Mouse (Mus musculus): ENCODE data around the gene Gbp3. TPM values are rescaled to one million over a fixed set of nuclear protein-coding genes. Genes with fewer than 3 reads are reported as not detected.
"Not testable (repeated sequence)": the region's sequence is repeated elsewhere in the genome, so short reads cannot be mapped to it uniquely, and the experiment has no call there.

The Gbp3 gene
- 0.86 and 0.87 TPM in 2 replicates for polyA plus RNA-seq (2016; fragmentation: Nextera tagmentation; extraction: Ambion mirVana)

GRCm38 (mm10) chr3:142559632-142560228 is at the start of gene Gbp3:
TSS of gene Gbp3 (plus strand) at chr3:142560026.
- Histone ChIP-seq H3K36me3 (no peaks in the 10 kb centered on the region), H3K4me2 (peak within 1 kb of the TSS; percentile 64), H3K4me1 (peaks cover 4% of the 10 kb centered on the region; the same call in 1 of the 2 replicates), H3K9me3 (replicated peaks) (no peaks in the 10 kb centered on the region), H3K27ac (no peak within 1 kb of the TSS), H3K9ac (peak within 1 kb of the TSS; percentile 41; the same call in 1 of the 2 replicates), H3K27me3 (replicated peaks) (no peaks in the 10 kb centered on the region), H3K4me3 (peak within 1 kb of the TSS; percentile 51)
- 25% methylated on average over 3 of the region's 3 CpGs for WGBS (ENCODE audit: insufficient replicate concordance)
- ATAC-seq: no peak

GRCm38 (mm10) chr3:142528116-142528515 is 31.7 kb upstream of the Gbp3 start:
- H3K4me3 ChIP-seq: no peak overlapping the region
- H3K9ac ChIP-seq: no peak overlapping the region
- WGBS (ENCODE audit: insufficient replicate concordance): 63% methylated on average over 3 of the region's 3 CpGs
- H3K4me2 ChIP-seq: no peak overlapping the region
- no peak for ATAC-seq
- no peaks in the 10 kb centered on the region for H3K9me3 ChIP-seq (replicated peaks)
- no peaks in the 10 kb centered on the region; the same call in 1 of the 2 replicates for H3K27me3 ChIP-seq (replicated peaks)
- peaks cover 3% of the 10 kb centered on the region; the same call in 1 of the 2 replicates for H3K4me1 ChIP-seq
- H3K27ac ChIP-seq: no peak overlapping the region
- no peaks in the 10 kb centered on the region for H3K36me3 ChIP-seq

GRCm38 (mm10) chr3:142529597-142529996 is 30.2 kb upstream of the Gbp3 start:
- ATAC-seq: no peak
- Histone ChIP-seq H3K9ac (no peak overlapping the region), H3K36me3 (no peaks in the 10 kb centered on the region), H3K9me3 (replicated peaks) (no peaks in the 10 kb centered on the region), H3K4me3 (peak overlapping the region; percentile 65), H3K27me3 (replicated peaks) (no peaks in the 10 kb centered on the region; the same call in 1 of the 2 replicates), H3K4me1 (peaks cover 3% of the 10 kb centered on the region; the same call in 1 of the 2 replicates), H3K4me2 (peak overlapping the region; percentile 85), H3K27ac (no peak overlapping the region)
- 38% methylated on average over 2 of the region's 2 CpGs for WGBS (ENCODE audit: insufficient replicate concordance)

- no peak within 1 kb of the TSS for H3K27ac ChIP-seq
- no peaks in the 10 kb centered on the region for H3K36me3 ChIP-seq
- peak; percentile 59 for ATAC-seq
- no peaks in the 10 kb centered on the region; the same call in 1 of the 2 replicates for H3K27me3 ChIP-seq (replicated peaks)
- no peaks in the 10 kb centered on the region for H3K9me3 ChIP-seq (replicated peaks)
- WGBS (ENCODE audit: insufficient replicate concordance): 3% methylated on average over 30 of the region's 30 CpGs
- peaks cover 3% of the 10 kb centered on the region; the same call in 1 of the 2 replicates for H3K4me1 ChIP-seq
- peak within 1 kb of the TSS; percentile 59 for H3K9ac ChIP-seq
- H3K4me2 ChIP-seq: peak within 1 kb of the TSS; percentile 85
- peak within 1 kb of the TSS; percentile 65 for H3K4me3 ChIP-seq
Measured at GRCm38 (mm10) chr3:142530087-142530953, 29.5 kb upstream of the Gbp3 start, which contains the start of gene Gbp7. TSS of gene Gbp7 (plus strand) at chr3:142530342.

- no peak overlapping the region for H3K27ac ChIP-seq
- peaks cover 3% of the 10 kb centered on the region; the same call in 1 of the 2 replicates for H3K4me1 ChIP-seq
- no peaks in the 10 kb centered on the region for H3K9me3 ChIP-seq (replicated peaks)
- no peak overlapping the region for H3K9ac ChIP-seq
- no peaks in the 10 kb centered on the region for H3K36me3 ChIP-seq
- no peak overlapping the region for H3K4me3 ChIP-seq
- no peaks in the 10 kb centered on the region; the same call in 1 of the 2 replicates for H3K27me3 ChIP-seq (replicated peaks)
- no peak overlapping the region for H3K4me2 ChIP-seq
- WGBS (ENCODE audit: insufficient replicate concordance): 62% methylated on average over 3 of the region's 3 CpGs
- ATAC-seq: 0 out of 2 replicates have a peak, but pooled peaks have one; percentile 24
Measured at GRCm38 (mm10) chr3:142531595-142531994, 28.2 kb upstream of the Gbp3 start.

- H3K4me2 ChIP-seq: no peak overlapping the region
- H3K4me3 ChIP-seq: no peak overlapping the region
- H3K36me3 ChIP-seq: no peaks in the 10 kb centered on the region
- H3K9me3 ChIP-seq (replicated peaks): no peaks in the 10 kb centered on the region
- no peak overlapping the region for H3K9ac ChIP-seq
- H3K27ac ChIP-seq: no peak overlapping the region
- no peak for ATAC-seq
- 65% methylated on average over 3 of the region's 3 CpGs for WGBS (ENCODE audit: insufficient replicate concordance)
- peaks cover 3% of the 10 kb centered on the region; the same call in 1 of the 2 replicates for H3K4me1 ChIP-seq
- no peaks in the 10 kb centered on the region; the same call in 1 of the 2 replicates for H3K27me3 ChIP-seq (replicated peaks)
Measured at GRCm38 (mm10) chr3:142533185-142533584, 26.6 kb upstream of the Gbp3 start.

GRCm38 (mm10) chr3:142535667-142536066 is 24.2 kb upstream of the Gbp3 start:
- H3K4me3 ChIP-seq: no peak overlapping the region
- H3K9me3 ChIP-seq (replicated peaks): no peaks in the 10 kb centered on the region
- no peaks in the 10 kb centered on the region for H3K36me3 ChIP-seq
- no peak overlapping the region for H3K4me2 ChIP-seq
- H3K27ac ChIP-seq: no peak overlapping the region
- 61% methylated on average over 1 of the region's 1 CpGs for WGBS (ENCODE audit: insufficient replicate concordance)
- H3K9ac ChIP-seq: no peak overlapping the region
- H3K4me1 ChIP-seq: no peaks in the 10 kb centered on the region; the same call in 1 of the 2 replicates
- no peak for ATAC-seq
- no peaks in the 10 kb centered on the region; the same call in 1 of the 2 replicates for H3K27me3 ChIP-seq (replicated peaks)

GRCm38 (mm10) chr3:142541391-142541790 is 18.4 kb upstream of the Gbp3 start:
- no peak overlapping the region for H3K4me2 ChIP-seq
- H3K9me3 ChIP-seq (replicated peaks): no peaks in the 10 kb centered on the region
- no peak overlapping the region for H3K9ac ChIP-seq
- no peak overlapping the region for H3K4me3 ChIP-seq
- ATAC-seq: no peak
- no peaks in the 10 kb centered on the region for H3K36me3 ChIP-seq
- no peaks in the 10 kb centered on the region for H3K4me1 ChIP-seq
- no peaks in the 10 kb centered on the region for H3K27me3 ChIP-seq (replicated peaks)
- H3K27ac ChIP-seq: no peak overlapping the region
- WGBS (ENCODE audit: insufficient replicate concordance): 75% methylated on average over 6 of the region's 6 CpGs

GRCm38 (mm10) chr3:142542776-142543175 is 17.1 kb upstream of the Gbp3 start:
- not testable (repeated sequence) for H3K4me1 ChIP-seq; H3K36me3 ChIP-seq; H3K4me3 ChIP-seq; H3K27me3 ChIP-seq (replicated peaks); H3K9ac ChIP-seq; H3K27ac ChIP-seq; H3K9me3 ChIP-seq (replicated peaks); ATAC-seq; H3K4me2 ChIP-seq
- 79% methylated on average over 12 of the region's 12 CpGs for WGBS (ENCODE audit: insufficient replicate concordance)

GRCm38 (mm10) chr3:142546690-142547089 is 13.1 kb upstream of the Gbp3 start:
- no peak overlapping the region for H3K4me2 ChIP-seq
- no peak overlapping the region for H3K27ac ChIP-seq
- H3K4me3 ChIP-seq: no peak overlapping the region
- no peaks in the 10 kb centered on the region for H3K9me3 ChIP-seq (replicated peaks)
- no peak overlapping the region for H3K9ac ChIP-seq
- ATAC-seq: no peak
- H3K27me3 ChIP-seq (replicated peaks): no peaks in the 10 kb centered on the region
- no peaks in the 10 kb centered on the region for H3K36me3 ChIP-seq
- no peaks in the 10 kb centered on the region for H3K4me1 ChIP-seq
- WGBS (ENCODE audit: insufficient replicate concordance): 56% methylated on average over 3 of the region's 3 CpGs

GRCm38 (mm10) chr3:142550052-142550676 is 9.7 kb upstream of the Gbp3 start:
- H3K4me1 ChIP-seq: no peaks in the 10 kb centered on the region
- H3K36me3 ChIP-seq: no peaks in the 10 kb centered on the region
- WGBS (ENCODE audit: insufficient replicate concordance): 45% methylated on average over 3 of the region's 3 CpGs
- no peak for ATAC-seq
- no peak overlapping the region for H3K4me2 ChIP-seq
- no peak overlapping the region for H3K27ac ChIP-seq
- H3K27me3 ChIP-seq (replicated peaks): no peaks in the 10 kb centered on the region
- H3K9ac ChIP-seq: no peak overlapping the region
- no peak overlapping the region for H3K4me3 ChIP-seq
- no peaks in the 10 kb centered on the region for H3K9me3 ChIP-seq (replicated peaks)

All from liver, embryonic 12.5 days (tissue).